Comparison of ENCODE assay signal across 9 mouse cellular contexts in the genomic region with DNA sequence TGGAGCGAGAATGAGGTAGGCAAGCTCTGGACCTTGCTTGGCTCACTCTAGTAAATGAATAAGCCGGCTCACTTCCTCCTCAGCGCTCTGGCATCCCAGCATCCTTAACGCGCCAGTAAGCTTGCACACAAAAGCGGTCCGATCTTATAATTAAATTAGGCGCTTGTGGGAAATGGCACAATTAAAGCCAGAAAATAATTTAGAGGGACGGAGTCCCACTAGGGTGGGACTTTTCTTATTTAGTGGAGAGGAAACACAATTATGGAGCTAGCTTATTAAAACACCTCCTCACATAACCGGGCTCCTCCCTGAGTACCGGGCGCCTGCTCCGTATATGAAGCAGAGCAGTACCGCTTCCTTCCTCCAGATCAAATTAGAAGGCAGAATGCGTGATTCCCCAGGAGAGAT. TPM values are rescaled to one million over a fixed set of nuclear protein-coding genes. Genes with fewer than 3 reads are reported as not detected.
DNase-seq lines count a peak whose midpoint lies in the region; ATAC-seq and TF ChIP-seq lines count a peak whose summit lies in the region.
"Had no signal": no experiment of that assay in that cellular context is flagged by ENCODE, and none has a peak within 500 bp of the region (broad histone marks: within the 10 kb centered on the region; RNA-seq: fewer than 3 reads in every experiment).

No protein-coding gene starts in this region.

- peak; percentile 76 for ATAC-seq in forebrain, embryonic 16.5 days
- no peak for ATAC-seq in midbrain, postnatal 0 days (ENCODE audit: low FRiP score)

- no peaks in the 10 kb centered on the region for H3K9me3 ChIP-seq in forebrain, embryonic 16.5 days (ENCODE audit: control insufficient read depth, low read length)
- H3K9me3 ChIP-seq in midbrain, postnatal 0 days (ENCODE audit: low read length), result no peaks in the 10 kb centered on the region

- WGBS in forebrain, embryonic 16.5 days, result 36% methylated on average over 15 of the region's 15 CpGs
- 67% methylated on average over 15 of the region's 15 CpGs for WGBS in midbrain, postnatal 0 days

- DNase-seq in cerebellum, postnatal 10 days, result peak; percentile 58 to 61
- no peak for DNase-seq in cerebellum, adult 9-11 months
- DNase-seq in layer of hippocampus, adult 11-12 months (ENCODE audit: low spot score), result peak; percentile 18
- DNase-seq in layer of hippocampus, postnatal 14 days (ENCODE audit: low spot score in 2 of 2), result no peak
- DNase-seq in midbrain, postnatal 0 days (ENCODE audit: low spot score), result peak; percentile 77
- no peak for DNase-seq in adipocyte (ENCODE audit: low spot score)
- DNase-seq in adrenal gland, postnatal 10 days, result no peak
- DNase-seq: lung, postnatal 4 days had no signal

- H3K4me2 ChIP-seq in forebrain, embryonic 16.5 days (ENCODE audit: low read length), result peak overlapping the region; percentile 49
- 0 out of 2 replicates have a peak overlapping the region, but pooled peaks have one; percentile 4 for H3K4me2 ChIP-seq in midbrain, postnatal 0 days (ENCODE audit: low read depth, low read length, poor library complexity, severe bottlenecking)

- no peaks in the 10 kb centered on the region for H3K36me3 ChIP-seq in forebrain, embryonic 16.5 days (ENCODE audit: control insufficient read depth, insufficient read depth)
- no peaks in the 10 kb centered on the region for H3K36me3 ChIP-seq in midbrain, postnatal 0 days (ENCODE audit: insufficient read depth, low read length)

- peak overlapping the region; percentile 38 for H3K9ac ChIP-seq in forebrain, embryonic 16.5 days (replicated peaks; ENCODE audit: low read depth, low read length)
- no peak overlapping the region for H3K9ac ChIP-seq in midbrain, postnatal 0 days (replicated peaks; ENCODE audit: low read length, poor library complexity, severe bottlenecking)

- 0 out of 2 replicates have a peak overlapping the region, but pooled peaks have one; percentile 24 for H3K27ac ChIP-seq in forebrain, embryonic 16.5 days (ENCODE audit: low read length)
- H3K27ac ChIP-seq in midbrain, postnatal 0 days (ENCODE audit: low read depth, low read length), result no peak overlapping the region

- H3K4me3 ChIP-seq in forebrain, embryonic 16.5 days (replicated peaks; ENCODE audit: low read length), result peak overlapping the region; percentile 31
- H3K4me3 ChIP-seq in midbrain, postnatal 0 days (ENCODE audit: low read depth, low read length), result no peak overlapping the region

- no peaks in the 10 kb centered on the region for H3K27me3 ChIP-seq in forebrain, embryonic 16.5 days (replicated peaks; ENCODE audit: control insufficient read depth, insufficient read depth, low read length)
- no peaks in the 10 kb centered on the region for H3K27me3 ChIP-seq in midbrain, postnatal 0 days (ENCODE audit: insufficient read depth, low read length)

- H3K4me1 ChIP-seq in forebrain, embryonic 16.5 days (replicated peaks; ENCODE audit: control insufficient read depth, insufficient read depth, low read length), result peaks cover 4% of the 10 kb centered on the region; the same call in 1 of the 2 replicates
- no peaks in the 10 kb centered on the region for H3K4me1 ChIP-seq in midbrain, postnatal 0 days (ENCODE audit: insufficient read depth, low read length)

- TF ChIP-seq CTCF in midbrain, postnatal 0 days (IDR thresholded peaks at IDR 0.05), result no peak

RNA-seq across cellular contexts. Expression of a gene that starts 47.7 kb away (rescaled TPM):
- total RNA-seq in layer of hippocampus, postnatal 14 days (2021), result 10 to 100 TPM; 42.9 to 49.5 TPM
- polyA plus RNA-seq in forebrain, embryonic 16.5 days (2015; fragmentation: Nextera tagmentation; extraction: Ambion mirVana), result 19.0 and 20.9 TPM in 2 replicates
- 19.0 and 21.9 TPM in 2 replicates for total RNA-seq in midbrain, postnatal 0 days (2014; rRNA removed)
- 15.9 and 16.5 TPM in 2 replicates for polyA plus RNA-seq in midbrain, postnatal 0 days (2015; fragmentation: Nextera tagmentation; extraction: Ambion mirVana)
- 10 to 100 TPM; 69.6 to 93.3 TPM for total RNA-seq in adrenal gland, postnatal 10 days (2021)

Comparison
In these comparisons a context has a peak if more than half of its experiments do, and no peak if none do; other contexts are left out.
1. DNase-seq: peak in cerebellum, postnatal 10 days (2 of 2), layer of hippocampus, adult 11-12 months (single experiment) and midbrain, postnatal 0 days (single experiment); none in cerebellum, adult 9-11 months (single experiment), layer of hippocampus, postnatal 14 days (0 of 2), adipocyte (single experiment) and adrenal gland, postnatal 10 days (single experiment).